Mouse (Mus musculus) frontal cortex, adult 2 months (tissue): ENCODE data around the gene Ankrd55. TPM values are rescaled to one million over a fixed set of nuclear protein-coding genes. Genes with fewer than 3 reads are reported as not detected.
"Not testable (repeated sequence)": the region's sequence is repeated elsewhere in the genome, so short reads cannot be mapped to it uniquely, and the experiment has no call there.

Experiments used
- DNase-seq, 2 experiments: peaks; one replicate each; pipeline ENCODE4 v3.0.0; 2022; ENCODE audit warnings: low spot score in 1 of 2; ENCODE audit errors: extremely low spot score in 1 of 2
- polyA plus RNA-seq: library from polyadenylated mRNA; depleted of rRNA; stranded (reverse); fragments of >200 nt; gene quantifications from 2 replicates; pipeline ENCODE4 v1.2.3, GENCODE M21; 2012

Ankrd55 gene
- polyA plus RNA-seq, 1 experiment: 3.8 TPM

- peak; percentile 61 to 74 for DNase-seq
These were observed 4.2 kb downstream of the Ankrd55 start for GRCm38 (mm10) chr13:112292489-112292888.

GRCm38 (mm10) chr13:112293092-112293491 lies 4.8 kb downstream of the Ankrd55 start:
- DNase-seq: no peak

GRCm38 (mm10) chr13:112294446-112294845 lies 6.2 kb downstream of the Ankrd55 start:
- no peak for DNase-seq

GRCm38 (mm10) chr13:112297781-112298180 lies 9.5 kb downstream of the Ankrd55 start:
- DNase-seq: no peak

GRCm38 (mm10) chr13:112303429-112303828 lies 15.2 kb downstream of the Ankrd55 start:
- no peak for DNase-seq

GRCm38 (mm10) chr13:112308672-112309071 lies 20.4 kb downstream of the Ankrd55 start:
- peak in 1 of 2 experiments; percentile 65 for DNase-seq

GRCm38 (mm10) chr13:112311611-112312010 lies 23.4 kb downstream of the Ankrd55 start:
- not testable (repeated sequence) for DNase-seq

- no peak for DNase-seq
These were observed 27.2 kb downstream of the Ankrd55 start for GRCm38 (mm10) chr13:112315442-112315841.

GRCm38 (mm10) chr13:112316622-112317482 lies 28.6 kb downstream of the Ankrd55 start:
- no peak for DNase-seq

- DNase-seq: peak; percentile 77 to 80
These were observed 29.9 kb downstream of the Ankrd55 start for GRCm38 (mm10) chr13:112318124-112318523.

- DNase-seq: no peak
These were observed 35.5 kb downstream of the Ankrd55 start for GRCm38 (mm10) chr13:112323591-112324266.

GRCm38 (mm10) chr13:112325126-112325525 lies 36.9 kb downstream of the Ankrd55 start:
- DNase-seq: no peak

GRCm38 (mm10) chr13:112326403-112326802 lies 38.2 kb downstream of the Ankrd55 start:
- no peak for DNase-seq

GRCm38 (mm10) chr13:112326977-112327376 lies 38.7 kb downstream of the Ankrd55 start:
- no peak for DNase-seq

GRCm38 (mm10) chr13:112327511-112327910 lies 39.3 kb downstream of the Ankrd55 start:
- DNase-seq: no peak

GRCm38 (mm10) chr13:112330257-112330656 lies 42.0 kb downstream of the Ankrd55 start:
- DNase-seq: no peak

GRCm38 (mm10) chr13:112330919-112331681 lies 42.8 kb downstream of the Ankrd55 start:
- DNase-seq: peak in 1 of 2 experiments; percentile 23

- DNase-seq: peak in 1 of 2 experiments; percentile 57
These were observed 43.4 kb downstream of the Ankrd55 start for GRCm38 (mm10) chr13:112331682-112332061.

- no peak for DNase-seq
These were observed 47.3 kb downstream of the Ankrd55 start for GRCm38 (mm10) chr13:112335531-112335930.

GRCm38 (mm10) chr13:112337146-112337545 lies 48.9 kb downstream of the Ankrd55 start:
- no peak for DNase-seq

- no peak for DNase-seq
These were observed 52.0 kb downstream of the Ankrd55 start for GRCm38 (mm10) chr13:112340205-112340604.
